Mouse (Mus musculus) c-Kit-positive CD71-positive TER-119-negative erythroid progenitor cells, embryonic 14.5 days (primary cell): Measurements from ENCODE around the gene Man1a.

Experiments used
- DNase-seq: peaks from one replicate; pipeline ENCODE4 v3.0.0-alpha.2; 2013; ENCODE audit warnings: low read depth

Gene Man1a

DNA sequence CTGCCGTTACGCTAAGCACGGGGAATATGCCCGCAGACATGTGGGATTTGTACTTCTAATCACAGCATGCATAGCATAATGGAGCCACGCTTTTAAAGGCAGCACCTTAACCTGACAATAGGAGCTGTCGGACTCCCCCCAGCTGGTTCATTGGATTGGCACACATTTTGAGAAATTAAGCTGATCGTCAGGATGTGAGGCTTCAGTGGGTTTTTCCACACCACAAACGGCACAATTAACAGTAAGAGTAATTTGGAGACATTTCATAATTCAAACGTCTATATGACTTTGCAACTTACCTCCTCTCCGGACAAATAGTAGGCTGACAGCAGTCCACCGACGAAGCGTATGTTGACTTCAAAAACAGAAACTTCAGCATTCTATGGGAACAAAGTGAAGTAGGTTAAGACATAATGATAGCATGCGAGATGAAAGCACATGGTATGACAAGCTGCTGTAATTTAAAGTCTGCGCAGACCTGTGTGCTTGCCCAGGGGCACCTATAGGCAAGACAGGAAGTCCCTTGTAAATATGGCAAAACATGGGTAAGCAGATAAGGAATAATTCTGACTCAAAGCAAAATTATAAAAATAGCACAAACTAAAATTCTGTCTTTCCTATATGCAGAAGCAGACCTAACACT, 62.2 kb downstream of the Man1a start:
- no peak for DNase-seq

GRCm38 (mm10) chr10:54013143-54013791, 63.1 kb downstream of the Man1a start:
- DNase-seq, result no peak

- DNase-seq, result no peak
Observed at GRCm38 (mm10) chr10:54009154-54009553, 67.3 kb downstream of the Man1a start.

- DNase-seq, result no peak
Observed at GRCm38 (mm10) chr10:54006868-54007267, 69.5 kb downstream of the Man1a start.

DNA sequence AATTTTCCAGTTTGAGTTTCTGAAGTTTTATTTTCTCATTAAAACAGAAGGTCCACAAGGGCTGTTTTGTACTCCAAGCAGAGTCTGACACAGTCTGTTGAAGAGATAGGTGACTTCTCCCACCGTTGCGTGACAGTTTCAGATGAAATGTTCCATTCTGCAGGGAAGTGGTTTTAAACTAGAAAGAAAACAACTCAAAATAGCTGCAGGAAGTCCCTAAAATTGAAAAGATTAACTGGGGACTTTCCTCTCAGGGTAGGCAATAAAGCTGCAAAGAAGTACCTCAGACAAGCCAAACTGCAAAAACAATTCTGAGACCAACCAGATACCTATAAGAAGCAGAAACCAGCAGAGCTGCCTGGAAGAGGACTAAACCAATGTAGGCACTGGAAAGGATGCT, 70.6 kb downstream of the Man1a start:
- no peak for DNase-seq

GRCm38 (mm10) chr10:54002936-54003335, 73.5 kb downstream of the Man1a start:
- DNase-seq, result no peak

GRCm38 (mm10) chr10:53997301-53997700, 79.1 kb downstream of the Man1a start:
- DNase-seq, result no peak

DNA sequence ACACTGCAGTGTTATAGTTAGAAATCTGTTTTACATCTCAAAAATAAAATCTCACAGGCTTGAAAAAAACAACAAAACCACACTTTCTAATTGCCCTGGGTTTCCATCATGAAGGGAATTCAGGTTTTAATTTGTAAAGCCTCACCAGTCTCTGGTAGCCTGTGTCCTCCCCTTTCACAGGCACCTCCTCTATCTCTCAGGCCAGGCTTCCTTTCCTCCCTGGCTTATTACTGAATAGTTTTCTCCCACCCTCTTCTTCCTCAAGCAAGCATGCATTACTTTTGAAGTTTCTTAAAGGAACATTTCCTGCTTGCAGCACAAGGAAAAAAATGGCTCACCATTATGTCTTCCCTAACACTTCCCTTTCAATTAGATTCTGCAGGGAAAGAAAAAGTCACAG, 80.2 kb downstream of the Man1a start:
- no peak for DNase-seq

DNA sequence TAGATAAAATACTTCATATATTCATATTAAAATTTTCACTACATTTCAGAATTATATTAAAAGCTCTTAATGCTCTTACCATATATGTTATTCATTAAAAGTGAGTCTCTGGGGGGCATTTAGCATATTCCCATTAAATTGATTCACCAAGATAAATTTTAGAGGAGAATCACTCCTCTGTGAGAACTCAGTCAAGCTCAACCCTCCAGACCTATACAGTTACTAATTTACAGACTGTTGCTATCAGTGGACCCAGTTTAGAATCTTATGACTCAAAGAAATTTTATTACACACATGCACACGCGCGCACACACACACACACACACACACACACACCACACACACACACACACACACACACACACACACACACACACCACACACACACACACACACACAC, 81.8 kb downstream of the Man1a start:
- DNase-seq, result no peak

GRCm38 (mm10) chr10:53990434-53990833, 86.0 kb downstream of the Man1a start:
- no peak for DNase-seq

- DNase-seq, result no peak
Observed at GRCm38 (mm10) chr10:53984894-53985293, 91.5 kb downstream of the Man1a start.

DNA sequence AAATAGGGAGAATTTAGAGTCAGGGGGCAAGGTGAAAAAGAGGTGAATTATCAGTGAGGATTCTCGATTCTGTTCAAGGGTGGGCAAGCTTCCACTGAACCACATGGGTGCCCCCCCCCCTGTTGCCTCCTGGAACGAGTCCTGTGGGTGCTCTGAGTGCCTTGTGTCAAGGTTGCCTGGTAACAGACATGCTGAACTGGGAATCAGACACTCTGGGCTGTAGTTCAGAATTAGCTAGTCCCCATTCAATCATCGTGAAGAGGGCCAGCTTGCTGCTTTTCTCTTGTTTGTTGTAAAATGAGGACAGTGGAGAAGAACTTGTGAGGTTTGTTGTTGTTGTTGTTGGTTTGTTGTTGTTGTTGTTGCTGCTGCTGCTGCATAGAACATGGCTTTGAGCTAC, 92.3 kb downstream of the Man1a start:
- DNase-seq, result no peak

DNA sequence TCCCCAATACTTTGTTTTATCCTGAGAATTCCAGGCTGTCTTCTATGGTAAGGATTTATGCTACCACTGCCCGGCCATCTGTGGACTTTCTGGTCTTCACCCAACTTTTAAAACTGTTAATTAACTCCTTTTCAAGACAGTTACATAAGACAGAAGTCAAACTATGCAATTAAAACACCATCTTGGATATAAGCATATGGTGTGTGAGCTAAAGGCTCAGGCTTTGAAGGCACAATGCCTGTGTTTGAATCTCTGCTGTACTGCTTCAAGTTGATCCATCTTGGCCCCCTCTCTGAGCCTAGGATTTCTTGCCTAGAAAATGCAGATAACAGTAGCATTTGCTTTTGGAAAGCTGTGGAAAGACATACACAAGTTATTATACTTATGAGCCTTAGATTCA, 97.8 kb downstream of the Man1a start:
- DNase-seq, result no peak

- no peak for DNase-seq
Observed at GRCm38 (mm10) chr10:53974180-53974579, 102.2 kb downstream of the Man1a start.

- DNase-seq, result no peak
Observed at GRCm38 (mm10) chr10:53959759-53960158, 116.7 kb downstream of the Man1a start.

GRCm38 (mm10) chr10:53941597-53941996, 134.8 kb downstream of the Man1a start:
- DNase-seq, result no peak

- no peak for DNase-seq
Observed at GRCm38 (mm10) chr10:53938199-53938598, 138.2 kb downstream of the Man1a start.

GRCm38 (mm10) chr10:53936078-53936477, 140.3 kb downstream of the Man1a start:
- DNase-seq, result no peak

DNA sequence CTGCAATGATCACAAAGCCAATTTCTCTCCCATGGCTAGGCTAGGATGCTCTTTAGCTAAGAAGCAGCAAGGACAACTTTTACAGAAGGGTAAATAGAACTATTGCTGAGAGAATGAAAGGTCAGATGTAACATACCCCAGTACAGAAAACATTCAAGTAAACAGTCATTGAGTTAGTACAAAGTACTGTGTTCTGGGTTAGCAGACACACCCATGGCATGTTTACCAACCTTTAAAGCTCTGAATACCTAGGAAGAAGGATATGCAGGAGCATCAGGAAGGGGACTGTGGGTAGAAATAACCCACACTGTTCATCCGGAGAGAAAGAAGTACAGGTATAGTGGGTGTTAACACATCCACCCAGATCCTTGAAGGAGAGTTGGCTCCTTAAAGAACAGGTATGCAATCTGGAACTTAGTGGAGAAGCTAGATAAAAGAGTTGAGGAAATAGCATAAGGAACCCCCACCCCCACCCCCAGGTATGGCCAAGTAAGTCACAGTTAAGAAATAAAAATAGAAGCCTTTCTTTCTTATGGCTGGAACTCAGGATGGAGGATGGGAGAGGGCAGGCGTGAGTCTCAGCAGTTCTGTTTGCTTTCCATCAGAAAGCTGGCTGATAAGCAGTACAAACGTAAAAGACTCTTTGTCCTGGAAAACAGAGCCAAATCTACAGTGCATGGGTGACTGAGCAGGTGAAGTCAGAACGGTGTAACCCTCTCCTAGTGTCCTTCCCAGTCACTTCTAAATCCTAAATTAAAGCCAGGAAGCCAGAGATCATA, 146.5 kb downstream of the Man1a start:
- no peak for DNase-seq

DNA sequence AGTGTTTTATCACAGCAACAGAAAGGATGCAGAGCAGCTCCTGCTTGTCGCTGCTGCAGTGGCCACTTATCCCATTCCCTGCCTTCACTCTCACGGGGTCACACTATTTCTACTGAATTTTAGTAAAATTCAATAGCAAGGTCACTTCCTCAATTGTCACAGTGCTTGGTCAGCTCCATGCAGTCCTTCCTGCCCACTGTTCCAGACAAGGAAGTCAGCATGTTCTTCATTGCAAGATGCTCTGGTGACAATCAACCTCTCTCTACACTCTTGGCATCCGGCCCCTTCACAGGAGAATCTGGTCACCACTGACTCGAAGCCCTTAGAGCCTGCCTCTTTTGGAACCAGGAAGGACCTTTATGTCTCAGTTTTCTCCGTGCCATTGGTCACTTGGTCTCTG, 148.5 kb downstream of the Man1a start:
- DNase-seq, result no peak

DNA sequence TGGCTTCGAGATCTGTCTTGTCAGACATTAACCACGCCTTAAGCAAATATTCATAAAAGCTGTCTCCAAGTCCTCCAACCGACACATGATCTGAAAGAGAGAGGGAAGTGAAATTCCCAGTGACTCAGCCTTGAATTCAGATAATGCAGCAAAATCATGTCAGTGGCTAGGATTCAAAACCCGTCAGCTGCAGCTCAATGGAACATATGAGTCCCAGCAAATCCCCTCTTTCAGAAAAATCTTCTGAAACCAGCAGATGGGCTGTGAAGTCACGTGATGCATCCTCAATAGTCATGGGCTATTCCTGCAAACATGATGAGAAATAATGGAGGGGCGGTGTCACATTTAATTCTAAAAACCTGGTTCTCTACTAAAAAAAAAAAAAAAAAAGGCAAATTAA, 151.0 kb downstream of the Man1a start:
- no peak for DNase-seq

DNA sequence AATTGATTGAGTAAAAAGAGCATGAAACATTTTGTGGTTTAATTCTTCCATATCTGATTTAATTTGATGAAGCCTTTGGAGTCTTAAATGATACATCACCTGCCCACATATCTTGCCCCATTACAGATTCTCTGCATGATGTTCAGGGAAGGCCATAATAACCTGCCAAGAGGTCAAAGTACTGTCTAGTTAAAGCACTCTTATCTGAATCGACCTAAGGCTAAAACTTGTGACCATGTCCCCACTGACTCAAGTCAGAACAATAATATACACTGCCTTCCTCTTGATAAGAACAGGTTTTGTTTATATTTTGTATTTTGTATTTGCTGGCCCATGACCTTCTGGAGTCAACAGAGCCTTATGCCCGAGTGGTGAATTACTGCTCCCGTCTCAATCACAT, 154.2 kb downstream of the Man1a start:
- DNase-seq, result no peak

DNA sequence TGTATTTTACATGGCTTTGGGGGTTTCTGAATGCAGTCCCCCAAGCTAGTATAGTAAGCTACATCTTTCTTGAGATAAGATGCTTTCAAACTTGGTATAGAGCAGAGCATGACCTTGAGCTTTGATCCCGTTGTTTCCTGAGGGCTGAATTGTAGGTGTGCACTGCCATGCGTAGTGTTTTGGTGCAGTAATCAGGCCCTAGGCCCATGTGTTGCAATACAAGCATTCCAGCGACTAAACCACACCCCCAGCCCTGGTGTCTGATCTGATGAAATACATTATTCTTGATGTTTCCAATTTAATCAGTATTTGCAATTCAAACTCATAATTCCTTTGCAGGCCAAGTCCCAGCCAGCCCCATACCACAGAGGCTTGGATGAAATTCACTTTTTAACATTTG, 158.9 kb downstream of the Man1a start:
- DNase-seq, result no peak
